Mouse (Mus musculus) MEL (cell line): Measurements from ENCODE around the gene Klf3. TPM values are rescaled to one million over a fixed set of nuclear protein-coding genes. Genes with fewer than 3 reads are reported as not detected.

Experiments used
- DNase-seq: peaks from one replicate; pipeline ENCODE4 v3.0.0; 2011; ENCODE audit warnings: low read depth, low spot score
- H3K27ac ChIP-seq: 2 replicates; pipeline ENCODE4 v1.5.1; 2012; ENCODE audit warnings: low read depth, mild to moderate bottlenecking, control low read depth, low read length, moderate library complexity; ENCODE audit not compliant: control insufficient read depth
- H3K27me3 ChIP-seq, 2 experiments: fragments of 150-350 bp in 1 of 2; sonication (generic) in 1 of 2; 2 replicates each; pipeline ENCODE4 v1.6.1; 2012; ENCODE audit warnings: low read length in 2 of 2, mild to moderate bottlenecking in 2 of 2, improper control_type of control experiment in 1 of 2, moderate library complexity in 1 of 2; ENCODE audit not compliant: insufficient read depth in 2 of 2, control insufficient read depth in 1 of 2
- H3K36me3 ChIP-seq, 2 experiments: 2 replicates each; pipeline ENCODE4 v1.6.1; 2012 to 2014; ENCODE audit warnings: low read length in 2 of 2, improper control_type of control experiment in 1 of 2, inconsistent platforms in 1 of 2, mild to moderate bottlenecking in 1 of 2; ENCODE audit not compliant: insufficient read depth in 2 of 2, control insufficient read depth in 1 of 2
- H3K4me1 ChIP-seq, 2 experiments: fragments of 150-350 bp in 1 of 2; sonication (generic) in 1 of 2; 2 replicates each; pipeline ENCODE4 v1.6.1; 2012; ENCODE audit warnings: low read length in 2 of 2, improper control_type of control experiment in 1 of 2, mild to moderate bottlenecking in 1 of 2; ENCODE audit not compliant: insufficient read depth in 2 of 2, control insufficient read depth in 1 of 2
- H3K4me3 ChIP-seq, 2 experiments: fragments of 150-350 bp in 1 of 2; sonication (generic) in 1 of 2; 2 replicates each; pipeline ENCODE4 v1.5.1; 2012; ENCODE audit warnings: low read depth in 2 of 2, low read length in 2 of 2, mild to moderate bottlenecking in 2 of 2, moderate library complexity in 2 of 2, control low read depth in 1 of 2, improper control_type of control experiment in 1 of 2; ENCODE audit not compliant: control insufficient read depth in 1 of 2, insufficient read depth in 1 of 2
- H3K79me2 ChIP-seq: 2 replicates; pipeline ENCODE4 v1.6.1; 2012; ENCODE audit warnings: mild to moderate bottlenecking, low read length, moderate library complexity; ENCODE audit not compliant: control insufficient read depth, poor library complexity, insufficient read depth
- H3K9ac ChIP-seq: 2 replicates; pipeline ENCODE4 v1.6.1; 2012; ENCODE audit warnings: low read depth, mild to moderate bottlenecking, control low read depth, low read length, moderate library complexity; ENCODE audit not compliant: control insufficient read depth, poor library complexity, severe bottlenecking
- H3K9me3 ChIP-seq: fragments of 150-350 bp; sonication (generic); replicated peaks from 2 replicates; pipeline ENCODE4 v1.6.1; 2012; ENCODE audit warnings: mild to moderate bottlenecking, low read length, improper control_type of control experiment, moderate library complexity; ENCODE audit not compliant: insufficient read depth
- BHLHE40 ChIP-seq: IDR thresholded peaks from 2 replicates; pipeline ENCODE4 v1.6.1; 2012; ENCODE audit warnings: low read depth, mild to moderate bottlenecking, inconsistent platforms, low read length, improper control_type of control experiment, borderline replicate concordance
- CHD1 ChIP-seq: IDR thresholded peaks from 2 replicates; pipeline ENCODE4 v1.6.1; 2012; ENCODE audit warnings: low read depth, mild to moderate bottlenecking, inconsistent platforms, low read length, improper control_type of control experiment
- CHD2 ChIP-seq: IDR thresholded peaks from 2 replicates; pipeline ENCODE4 v1.6.1; 2011; ENCODE audit warnings: low read length, improper control_type of control experiment
- CTCF ChIP-seq, 3 experiments: IDR thresholded peaks in 2 of 3; conservative IDR thresholded peaks in 1 of 3; 2 replicates each; pipeline ENCODE4 v1.5.1; 2011 to 2012; ENCODE audit warnings: low read length in 3 of 3, low read depth in 2 of 3, mild to moderate bottlenecking in 2 of 3, improper control_type of control experiment in 1 of 3, inconsistent platforms in 1 of 3, mixed read lengths in 1 of 3, moderate library complexity in 1 of 3; ENCODE audit not compliant: control insufficient read depth in 1 of 3, insufficient read depth in 1 of 3, poor library complexity in 1 of 3, severe bottlenecking in 1 of 3
- EP300 ChIP-seq, 2 experiments: IDR thresholded peaks; 2 replicates each; pipeline ENCODE4 v1.6.1; 2011; ENCODE audit warnings: improper control_type of control experiment in 2 of 2, low read length in 2 of 2, low read depth in 1 of 2, mild to moderate bottlenecking in 1 of 2
- ETS1 ChIP-seq: IDR thresholded peaks from 2 replicates; pipeline ENCODE4 v1.6.1; 2012; ENCODE audit warnings: low read depth, mild to moderate bottlenecking, inconsistent platforms, low read length, improper control_type of control experiment, moderate library complexity
- MAFK ChIP-seq: IDR thresholded peaks from 2 replicates; pipeline ENCODE4 v1.6.1; 2011; ENCODE audit warnings: low read depth, mild to moderate bottlenecking, low read length, improper control_type of control experiment, borderline replicate concordance
- MAX ChIP-seq: IDR thresholded peaks from 2 replicates; pipeline ENCODE4 v1.6.1; 2011; ENCODE audit warnings: low read length, improper control_type of control experiment
- MAZ ChIP-seq: IDR thresholded peaks from 2 replicates; pipeline ENCODE4 v1.6.1; 2012; ENCODE audit warnings: low read depth, mild to moderate bottlenecking, inconsistent platforms, low read length, improper control_type of control experiment
- MEF2A ChIP-seq: IDR thresholded peaks from 2 replicates; pipeline ENCODE4 v1.6.1; 2014; ENCODE audit warnings: low read depth, mild to moderate bottlenecking, inconsistent platforms, low read length, improper control_type of control experiment; ENCODE audit not compliant: poor library complexity, insufficient replicate concordance, severe bottlenecking; ENCODE audit errors: extremely low read depth
- MXI1 ChIP-seq: IDR thresholded peaks from 2 replicates; pipeline ENCODE4 v1.6.1; 2011; ENCODE audit warnings: mild to moderate bottlenecking, low read depth, low read length, improper control_type of control experiment
- MYC ChIP-seq: IDR thresholded peaks from 2 replicates; pipeline ENCODE4 v1.6.1; 2011; ENCODE audit warnings: low read depth, mild to moderate bottlenecking, low read length, improper control_type of control experiment, moderate library complexity
- NRF1 ChIP-seq: IDR thresholded peaks from 2 replicates; pipeline ENCODE4 v1.6.1; 2014; ENCODE audit warnings: low read depth, mild to moderate bottlenecking, inconsistent platforms, low read length, improper control_type of control experiment, moderate library complexity; ENCODE audit not compliant: poor library complexity, insufficient read depth, severe bottlenecking
- POLR2A ChIP-seq, 2 experiments: IDR thresholded peaks; 2 replicates each; pipeline ENCODE4 v1.6.1; 2011 to 2012; ENCODE audit warnings: low read length in 2 of 2, mild to moderate bottlenecking in 2 of 2, control low read depth in 1 of 2, improper control_type of control experiment in 1 of 2, low read depth in 1 of 2, moderate library complexity in 1 of 2; ENCODE audit not compliant: control insufficient read depth in 1 of 2, insufficient read depth in 1 of 2, poor library complexity in 1 of 2
- POLR2AphosphoS2 ChIP-seq: IDR thresholded peaks from 2 replicates; pipeline ENCODE4 v1.6.1; 2011; ENCODE audit warnings: low read length, improper control_type of control experiment
- RAD21 ChIP-seq: IDR thresholded peaks from 2 replicates; pipeline ENCODE4 v1.6.1; 2011; ENCODE audit warnings: mild to moderate bottlenecking, low read depth, low read length, improper control_type of control experiment
- SIN3A ChIP-seq: IDR thresholded peaks from 2 replicates; pipeline ENCODE4 v1.6.1; 2012; ENCODE audit warnings: low read length, improper control_type of control experiment, inconsistent platforms
- TAL1 ChIP-seq: IDR thresholded peaks from 2 replicates; pipeline ENCODE4 v1.6.1; 2012; ENCODE audit warnings: mild to moderate bottlenecking, inconsistent platforms, low read length, moderate library complexity, mixed read lengths
- TBP ChIP-seq: IDR thresholded peaks from 2 replicates; pipeline ENCODE4 v1.8.0; 2011; ENCODE audit warnings: low read depth, low read length, improper control_type of control experiment
- USF1 ChIP-seq: IDR thresholded peaks from 2 replicates; pipeline ENCODE4 v1.6.1; 2014; ENCODE audit warnings: low read depth, mild to moderate bottlenecking, inconsistent platforms, low read length, improper control_type of control experiment, moderate library complexity
- USF2 ChIP-seq, 2 experiments: IDR thresholded peaks; 2 replicates each; pipeline ENCODE4 v1.6.1; 2011 to 2012; ENCODE audit warnings: improper control_type of control experiment in 2 of 2, low read length in 2 of 2, borderline replicate concordance in 1 of 2, inconsistent platforms in 1 of 2, low read depth in 1 of 2, mild to moderate bottlenecking in 1 of 2; ENCODE audit not compliant: insufficient read depth in 1 of 2
- ZMIZ1 ChIP-seq: IDR thresholded peaks from 2 replicates; pipeline ENCODE4 v1.6.1; 2012; ENCODE audit warnings: low read depth, mild to moderate bottlenecking, inconsistent platforms, low read length, improper control_type of control experiment, moderate library complexity
- ZNF384 ChIP-seq: IDR thresholded peaks from 2 replicates; pipeline ENCODE4 v1.6.1; 2012; ENCODE audit warnings: low read depth, mild to moderate bottlenecking, inconsistent platforms, low read length, improper control_type of control experiment
- polyA plus RNA-seq, 2 experiments: library from polyadenylated mRNA; stranded (reverse) in 1 of 2; unstranded in 1 of 2; fragments of >175 nt in 1 of 2; fragments of >200 nt in 1 of 2; gene quantifications; 2 replicates each; pipeline versions ENCODE4 v1.2.1 to v1.2.4; 2012; ENCODE audit warnings: low replicate concordance in 2 of 2, low read depth in 1 of 2; ENCODE audit not compliant: insufficient read length in 2 of 2, insufficient read depth in 1 of 2, missing spikeins in 1 of 2
- total RNA-seq: library from RNA; depleted of rRNA; stranded (reverse); fragments of 300-350 nt; gene quantifications from 2 replicates; pipeline ENCODE4 v1.2.3, GENCODE M21; 2012

Gene Klf3
- total and polyA plus RNA-seq, 3 experiments = 7.1 to 72.2 (median 39.7) TPM

DNA sequence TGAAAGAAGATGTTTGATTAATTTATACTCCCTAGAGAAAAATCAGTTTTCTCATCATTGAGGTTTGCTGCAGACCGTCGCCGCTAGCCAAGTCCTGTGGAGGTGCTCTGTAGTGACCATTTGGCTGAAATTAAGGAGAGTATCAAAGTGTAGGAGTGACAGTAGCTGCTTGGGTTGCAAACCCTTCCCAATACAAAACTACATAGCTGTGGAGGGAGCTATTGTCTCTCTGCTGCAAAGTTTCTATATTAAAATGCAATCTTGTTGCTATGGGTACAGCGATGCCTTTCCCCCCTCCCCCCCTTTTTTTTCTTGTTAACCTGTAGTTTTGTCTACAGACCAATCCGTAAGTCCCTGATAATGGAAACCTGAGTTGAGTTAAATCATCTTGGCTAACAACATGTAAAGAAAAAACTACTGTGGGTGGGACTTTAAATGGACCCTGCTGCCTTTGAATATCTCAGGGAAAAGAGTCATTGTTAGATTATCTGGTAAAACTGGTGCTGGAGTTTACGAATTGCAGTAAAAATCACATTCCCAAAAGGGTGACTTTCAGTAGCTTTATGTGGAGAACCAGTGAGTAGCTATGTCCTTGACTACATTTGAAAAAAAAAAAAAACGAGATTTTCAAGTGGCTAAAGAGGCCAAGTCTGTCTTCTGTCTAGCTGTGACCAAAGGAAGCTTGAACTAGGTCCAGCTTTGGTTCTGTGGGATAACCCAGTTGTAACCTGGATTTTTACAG lies 2.1 kb downstream of the Klf3 start:
- H3K4me3 ChIP-seq = peak overlapping the region; percentile 45 to 95
- peak overlapping the region; percentile 97 for H3K9ac ChIP-seq
- no peaks in the 10 kb centered on the region for H3K9me3 ChIP-seq
- H3K79me2 ChIP-seq = peaks cover 47% of the 10 kb centered on the region
- DNase-seq = peak; percentile 38
- TF ChIP-seq USF2 (IDR thresholded peaks at IDR 0.05; ENCODE audit: borderline replicate concordance in 1 of 2, insufficient read depth in 1 of 2, low read depth in 1 of 2, low read length in 2 of 2) = no peak
- no peak for TF ChIP-seq MYC
- no peak for TF ChIP-seq BHLHE40
- 0 out of 2 replicates have a peak, but pooled peaks have one; percentile 11 for TF ChIP-seq ETS1
- no peak for TF ChIP-seq MAZ
- no peak for TF ChIP-seq RAD21
- no peak for TF ChIP-seq POLR2AphosphoS2
- TF ChIP-seq CHD1 = peak; percentile 79; the same call in 1 of the 2 replicates
- TF ChIP-seq MAX = no peak
- peak; percentile 42 for TF ChIP-seq ZNF384
- TF ChIP-seq TAL1 = no peak
- TF ChIP-seq CTCF (IDR thresholded peaks at IDR 0.05 in 2 of 3, conservative IDR thresholded peaks at IDR 0.05 in 1 of 3; ENCODE audit: control insufficient read depth in 1 of 3, insufficient read depth in 1 of 3, low read depth in 2 of 3, low read length in 3 of 3, poor library complexity in 1 of 3, severe bottlenecking in 1 of 3) = no peak
- TF ChIP-seq USF1 = no peak
- TF ChIP-seq MEF2A = no peak
- TF ChIP-seq TBP = no peak
- TF ChIP-seq CHD2 = no peak
- no peak for TF ChIP-seq NRF1
- TF ChIP-seq ZMIZ1 = no peak
- TF ChIP-seq POLR2A (IDR thresholded peaks at IDR 0.05; ENCODE audit: control insufficient read depth in 1 of 2, insufficient read depth in 1 of 2, low read depth in 1 of 2, low read length in 2 of 2, poor library complexity in 1 of 2) = no peak
- TF ChIP-seq MXI1 = peak; percentile 66; the same call in 1 of the 2 replicates
- 0 out of 2 replicates have a peak, but pooled peaks have one; percentile 26 for TF ChIP-seq MAFK
- TF ChIP-seq SIN3A = peak; percentile 52; the same call in 1 of the 2 replicates
- TF ChIP-seq EP300 (IDR thresholded peaks at IDR 0.05; ENCODE audit: low read depth in 1 of 2, low read length in 2 of 2) = no peak
- H3K27me3 ChIP-seq = no peaks in the 10 kb centered on the region
- peaks cover 0 to 48% of the 10 kb centered on the region in 2 experiments; a peak in 2 of 4 replicates for H3K36me3 ChIP-seq
- peak overlapping the region; percentile 25 for H3K27ac ChIP-seq
- peaks cover 14 to 41% of the 10 kb centered on the region in 2 experiments; a peak in 3 of 4 replicates for H3K4me1 ChIP-seq
